18 mouse cellular contexts compared by ENCODE assay signal in genomic region chr16:96754381-96754780, GRCm38 (mm10).
DNase-seq lines count a peak whose midpoint lies in the region; ATAC-seq lines count a peak whose summit lies in the region.
"Had no signal": no experiment of that assay in that cellular context is flagged by ENCODE, and none has a peak within 500 bp of the region (broad histone marks: within the 10 kb centered on the region; RNA-seq: fewer than 3 reads in every experiment).

No protein-coding gene starts in this region.

- 29% methylated on average over 6 of the region's 6 CpGs for WGBS in midbrain, embryonic 12.5 days
- WGBS in midbrain, embryonic 11.5 days: 38% methylated on average over 6 of the region's 6 CpGs
- WGBS in forebrain, embryonic 16.5 days: 35% methylated on average over 6 of the region's 6 CpGs
- 64% methylated on average over 6 of the region's 6 CpGs for WGBS in limb, embryonic 10.5 days

- H3K4me1 ChIP-seq in midbrain, embryonic 12.5 days: peaks cover 45% of the 10 kb centered on the region
- peaks cover 21% of the 10 kb centered on the region for H3K4me1 ChIP-seq in midbrain, embryonic 11.5 days (ENCODE audit: control insufficient read depth, insufficient read depth, low read length)
- peaks cover 21% of the 10 kb centered on the region for H3K4me1 ChIP-seq in forebrain, embryonic 16.5 days (replicated peaks; ENCODE audit: control insufficient read depth, insufficient read depth, low read length)
- H3K4me1 ChIP-seq in limb, embryonic 10.5 days: peaks cover 16% of the 10 kb centered on the region

- no peaks in the 10 kb centered on the region for H3K9me3 ChIP-seq in midbrain, embryonic 12.5 days
- H3K9me3 ChIP-seq in midbrain, embryonic 11.5 days (ENCODE audit: control insufficient read depth, low read length): no peaks in the 10 kb centered on the region
- no peaks in the 10 kb centered on the region for H3K9me3 ChIP-seq in forebrain, embryonic 16.5 days (ENCODE audit: control insufficient read depth, low read length)
- no peaks in the 10 kb centered on the region for H3K9me3 ChIP-seq in limb, embryonic 10.5 days (replicated peaks)
- H3K9me3 ChIP-seq: embryonic facial prominence, embryonic 13.5 days had no signal

- H3K4me2 ChIP-seq in midbrain, embryonic 12.5 days (replicated peaks): no peak overlapping the region
- H3K4me2 ChIP-seq in midbrain, embryonic 11.5 days: no peak overlapping the region
- H3K4me2 ChIP-seq in forebrain, embryonic 16.5 days (ENCODE audit: low read length): no peak overlapping the region
- H3K4me2 ChIP-seq: embryonic facial prominence, embryonic 13.5 days; liver, embryonic 11.5 days had no signal

- peak overlapping the region; percentile 30; the same call in 1 of the 2 replicates for H3K27ac ChIP-seq in midbrain, embryonic 12.5 days (replicated peaks)
- no peak overlapping the region for H3K27ac ChIP-seq in midbrain, embryonic 11.5 days (ENCODE audit: low read depth, low read length)
- no peak overlapping the region for H3K27ac ChIP-seq in forebrain, embryonic 16.5 days (ENCODE audit: low read length)
- H3K27ac ChIP-seq in limb, embryonic 10.5 days: no peak overlapping the region
- H3K27ac ChIP-seq: embryonic facial prominence, embryonic 13.5 days; gastrocnemius, adult 2 months; macrophage had no signal

- no peak overlapping the region for H3K4me3 ChIP-seq in midbrain, embryonic 12.5 days
- no peak overlapping the region for H3K4me3 ChIP-seq in midbrain, embryonic 11.5 days (ENCODE audit: low read depth, low read length)
- H3K4me3 ChIP-seq in forebrain, embryonic 16.5 days (replicated peaks; ENCODE audit: low read length): no peak overlapping the region
- H3K4me3 ChIP-seq in limb, embryonic 10.5 days: no peak overlapping the region
- H3K4me3 ChIP-seq: embryonic facial prominence, embryonic 13.5 days; gastrocnemius, adult 2 months had no signal

- ATAC-seq in midbrain, embryonic 12.5 days (ENCODE audit: low FRiP score, low read depth): no peak
- no peak for ATAC-seq in midbrain, embryonic 11.5 days (ENCODE audit: low FRiP score)
- ATAC-seq in forebrain, embryonic 16.5 days: peak; percentile 44
- peak; percentile 73 for ATAC-seq in megakaryocyte-erythroid progenitor cell, adult 5-6 weeks (replicated peaks; ENCODE audit: low FRiP score, low TSS enrichment, poor library complexity, severe bottlenecking)
- ATAC-seq: activated CD4-positive, CD25-positive, alpha-beta regulatory T cell, adult 4 months; Patski had no signal

- no peaks in the 10 kb centered on the region for H3K36me3 ChIP-seq in midbrain, embryonic 12.5 days
- no peaks in the 10 kb centered on the region for H3K36me3 ChIP-seq in midbrain, embryonic 11.5 days (ENCODE audit: control insufficient read depth, insufficient read depth, low read length)
- H3K36me3 ChIP-seq in forebrain, embryonic 16.5 days (ENCODE audit: control insufficient read depth, insufficient read depth): no peaks in the 10 kb centered on the region
- H3K36me3 ChIP-seq in limb, embryonic 10.5 days: no peaks in the 10 kb centered on the region
- H3K36me3 ChIP-seq: embryonic facial prominence, embryonic 13.5 days had no signal

- H3K27me3 ChIP-seq in midbrain, embryonic 12.5 days: 0 out of 2 replicates have a peak, but pooled peaks cover 3% of the 10 kb centered on the region
- no peaks in the 10 kb centered on the region for H3K27me3 ChIP-seq in midbrain, embryonic 11.5 days (ENCODE audit: control insufficient read depth, insufficient read depth, low read length)
- H3K27me3 ChIP-seq in forebrain, embryonic 16.5 days (replicated peaks; ENCODE audit: control insufficient read depth, insufficient read depth, low read length): no peaks in the 10 kb centered on the region
- peaks cover 22% of the 10 kb centered on the region for H3K27me3 ChIP-seq in limb, embryonic 10.5 days (ENCODE audit: low read depth, poor library complexity, severe bottlenecking)

- no peak overlapping the region for H3K9ac ChIP-seq in midbrain, embryonic 12.5 days (replicated peaks)
- no peak overlapping the region for H3K9ac ChIP-seq in midbrain, embryonic 11.5 days (ENCODE audit: low read length)
- no peak overlapping the region for H3K9ac ChIP-seq in forebrain, embryonic 16.5 days (replicated peaks; ENCODE audit: low read depth, low read length)
- H3K9ac ChIP-seq: embryonic facial prominence, embryonic 13.5 days had no signal

- DNase-seq in midbrain, embryonic 11.5 days (ENCODE audit: low spot score, missing footprints): no peak
- no peak for DNase-seq in gastrocnemius, postnatal 14 days
- DNase-seq in limb, embryonic 10.5 days (ENCODE audit: low spot score): no peak
- DNase-seq in ovary, postnatal 36 days (ENCODE audit: low spot score): no peak
- DNase-seq: adrenal gland, postnatal 36 days; gastrocnemius, adult 2 months; kidney, adult 8-10 months; kidney, postnatal 36 days; lung, adult 2 months; spleen, adult 18-20 months had no signal

- intact Hi-C loops in gastrocnemius, postnatal 14 days (cut with DNase I; ENCODE audit: low total_unique reads): no loop called here

Comparison
In these comparisons a context has a peak if more than half of its experiments do, and no peak if none do; other contexts are left out.
1. ATAC-seq: peak in forebrain, embryonic 16.5 days (single experiment) and megakaryocyte-erythroid progenitor cell, adult 5-6 weeks (single experiment); none in midbrain, embryonic 12.5 days (single experiment) and midbrain, embryonic 11.5 days (single experiment).